Mouse (Mus musculus) neural tube, embryonic 14.5 days (tissue): ENCODE measurements at regions not wholly inside any gene's neighbourhood (a gene's known extent, or its start where the extent isn't known, plus 50 kb on each side); places are given as distances from the start of the nearest gene placed in this dataset.
"Not testable (repeated sequence)": the region's sequence is repeated elsewhere in the genome, so short reads cannot be mapped to it uniquely, and the experiment has no call there.

Source experiments
- ATAC-seq: fragments of 200-750 bp; cut with Nextera tagmentation; 2 replicates; pipeline ENCODE4 v1.8.0; 2017; ENCODE audit warnings: low read depth, mild to moderate bottlenecking, moderate TSS enrichment, moderate library complexity
- H3K27ac ChIP-seq: fragments of 300-500 bp; sonication (generic); 2 replicates; pipeline ENCODE4 v1.5.1; 2014; ENCODE audit warnings: low read depth, mild to moderate bottlenecking, control low read depth, low read length, moderate library complexity, mixed read lengths
- H3K27me3 ChIP-seq: fragments of 300-500 bp; sonication (generic); 2 replicates; pipeline ENCODE4 v1.6.1; 2014; ENCODE audit warnings: low read length; ENCODE audit not compliant: control insufficient read depth, insufficient read depth
- H3K36me3 ChIP-seq: fragments of 300-500 bp; sonication (generic); 2 replicates; pipeline ENCODE4 v1.6.1; 2014; ENCODE audit warnings: low read length, mixed read lengths; ENCODE audit not compliant: control insufficient read depth, insufficient read depth
- H3K4me1 ChIP-seq: fragments of 300-500 bp; sonication (generic); 2 replicates; pipeline ENCODE4 v1.6.1; 2014; ENCODE audit warnings: low read length; ENCODE audit not compliant: control insufficient read depth, insufficient read depth
- H3K4me2 ChIP-seq: fragments of 300-500 bp; sonication (generic); 2 replicates; pipeline ENCODE4 v1.6.1; 2014; ENCODE audit warnings: mild to moderate bottlenecking, low read depth, low read length, control low read depth
- H3K4me3 ChIP-seq: fragments of 300-500 bp; sonication (generic); 2 replicates; pipeline ENCODE4 v1.5.1; 2014; ENCODE audit warnings: low read depth, low read length, control low read depth, mixed read lengths
- H3K9ac ChIP-seq: fragments of 300-500 bp; sonication (generic); replicated peaks from 2 replicates; pipeline ENCODE4 v1.6.1; 2014; ENCODE audit warnings: low read depth, mild to moderate bottlenecking, control low read depth, low read length, mixed read lengths
- H3K9me3 ChIP-seq: fragments of 300-500 bp; sonication (generic); 2 replicates; pipeline ENCODE4 v1.6.1; 2016; ENCODE audit warnings: low read length; ENCODE audit not compliant: control insufficient read depth
- WGBS: fragments of 180-500 bp; shearing (Covaris S2); extraction: QIAGEN DNeasy Blood & Tissue Kit; methylation state at CpG from one replicate; pipeline ENCODE4 v1.1.7; 2014; 5-methylcytosine and 5-hydroxymethylcytosine counted together

DNA sequence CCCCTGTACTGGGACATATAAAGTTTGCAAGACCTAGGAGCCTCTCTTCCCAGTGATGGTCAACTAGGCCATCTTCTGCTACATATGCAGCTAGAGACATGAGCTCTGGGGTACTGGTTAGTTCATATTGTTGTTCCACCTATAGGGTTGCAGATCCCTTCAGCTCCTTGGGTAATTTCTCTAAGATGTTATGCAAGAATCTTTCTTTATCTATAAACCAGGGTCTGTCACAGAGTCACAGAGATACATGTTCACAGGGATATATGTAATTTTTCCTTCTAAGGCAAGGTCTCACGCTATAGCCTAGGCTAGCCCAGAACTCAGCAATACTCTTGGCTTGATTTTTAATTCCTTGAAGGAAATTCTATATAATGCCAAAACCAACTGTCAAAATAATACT, 56.9 kb downstream of the Zfp36l1 start:
- WGBS, result 94% methylated on average over 1 of the region's 1 CpGs
- not testable (repeated sequence) for H3K9ac ChIP-seq, H3K27ac ChIP-seq, H3K4me2 ChIP-seq, H3K4me1 ChIP-seq, H3K9me3 ChIP-seq, H3K4me3 ChIP-seq, H3K27me3 ChIP-seq, ATAC-seq, H3K36me3 ChIP-seq

- Histone ChIP-seq H3K36me3 (no peaks in the 10 kb centered on the region), H3K27me3 (no peaks in the 10 kb centered on the region), H3K4me3 (no peak overlapping the region), H3K4me2 (no peak overlapping the region), H3K4me1 (no peaks in the 10 kb centered on the region), H3K27ac (no peak overlapping the region), H3K9me3 (no peaks in the 10 kb centered on the region), H3K9ac (no peak overlapping the region)
- WGBS, result 9% methylated on average over 2 of the region's 2 CpGs
- ATAC-seq, result no peak
Observed at GRCm38 (mm10) chr12:80055394-80055793, 57.4 kb downstream of the Zfp36l1 start.

DNA sequence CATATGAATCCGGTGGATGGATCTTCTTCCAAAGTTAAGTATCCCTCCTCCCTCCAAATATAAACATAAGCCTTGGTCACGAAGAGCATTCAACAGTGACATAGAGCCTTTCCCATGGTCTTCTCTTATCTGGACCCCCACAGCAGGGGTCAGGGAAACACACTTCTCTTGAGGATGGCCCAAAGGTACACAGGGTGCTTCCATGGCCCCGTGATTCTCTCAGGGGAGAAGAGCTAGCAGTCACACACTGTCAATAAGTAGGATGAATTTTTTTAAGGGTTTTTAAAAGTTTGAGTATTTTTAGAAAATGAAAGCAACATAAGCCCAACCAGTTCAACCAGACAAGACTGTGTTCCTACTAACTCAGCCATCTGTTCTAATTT, 58.2 kb downstream of the Zfp36l1 start:
- ATAC-seq, result no peak
- H3K4me2 ChIP-seq, result no peak overlapping the region
- H3K9me3 ChIP-seq, result no peaks in the 10 kb centered on the region
- H3K9ac ChIP-seq, result no peak overlapping the region
- no peak overlapping the region for H3K27ac ChIP-seq
- H3K36me3 ChIP-seq, result no peaks in the 10 kb centered on the region
- H3K4me1 ChIP-seq, result no peaks in the 10 kb centered on the region
- 92% methylated on average over 3 of the region's 3 CpGs for WGBS
- no peak overlapping the region for H3K4me3 ChIP-seq
- H3K27me3 ChIP-seq, result no peaks in the 10 kb centered on the region

DNA sequence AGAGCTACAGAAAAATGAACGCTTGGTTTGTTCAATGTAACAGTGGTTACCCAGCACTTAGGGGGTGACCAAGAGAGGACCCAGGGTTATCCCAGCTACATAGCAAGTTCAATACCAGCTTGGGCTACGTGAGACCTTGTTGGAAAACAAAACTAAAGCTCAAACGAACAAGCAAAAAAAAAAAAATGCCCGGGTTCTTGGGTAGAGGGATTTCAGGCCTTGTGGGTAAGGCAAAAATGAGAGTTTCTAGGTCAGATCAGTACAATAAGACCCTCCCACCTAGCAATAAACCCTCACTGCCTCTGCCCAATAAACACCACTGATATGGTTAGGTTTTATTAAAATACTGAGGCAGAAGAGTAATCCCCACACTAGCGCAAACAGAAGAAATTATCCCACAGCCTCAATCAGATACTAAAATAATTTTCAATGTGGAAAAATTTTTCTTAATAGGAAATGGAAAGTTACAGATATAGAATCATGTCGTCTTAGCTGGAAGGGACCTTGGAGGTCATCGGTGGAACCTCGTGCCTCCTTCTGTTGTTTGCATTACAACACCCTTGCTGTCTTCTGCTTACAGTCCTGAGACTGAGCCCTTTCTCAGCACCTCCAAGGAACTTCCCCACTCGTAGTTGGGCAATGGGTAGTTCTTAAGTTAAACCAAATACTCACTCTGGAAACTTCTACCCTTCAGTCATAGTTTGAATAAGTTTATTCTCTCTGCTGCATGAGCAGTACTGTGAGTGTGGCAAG, 58.7 kb downstream of the Zfp36l1 start:
- Histone ChIP-seq H3K9me3 (no peaks in the 10 kb centered on the region), H3K4me1 (no peaks in the 10 kb centered on the region), H3K9ac (no peak overlapping the region), H3K27ac (no peak overlapping the region), H3K27me3 (no peaks in the 10 kb centered on the region), H3K36me3 (no peaks in the 10 kb centered on the region), H3K4me2 (no peak overlapping the region), H3K4me3 (no peak overlapping the region)
- ATAC-seq, result no peak
- 90% methylated on average over 9 of the region's 9 CpGs for WGBS

DNA sequence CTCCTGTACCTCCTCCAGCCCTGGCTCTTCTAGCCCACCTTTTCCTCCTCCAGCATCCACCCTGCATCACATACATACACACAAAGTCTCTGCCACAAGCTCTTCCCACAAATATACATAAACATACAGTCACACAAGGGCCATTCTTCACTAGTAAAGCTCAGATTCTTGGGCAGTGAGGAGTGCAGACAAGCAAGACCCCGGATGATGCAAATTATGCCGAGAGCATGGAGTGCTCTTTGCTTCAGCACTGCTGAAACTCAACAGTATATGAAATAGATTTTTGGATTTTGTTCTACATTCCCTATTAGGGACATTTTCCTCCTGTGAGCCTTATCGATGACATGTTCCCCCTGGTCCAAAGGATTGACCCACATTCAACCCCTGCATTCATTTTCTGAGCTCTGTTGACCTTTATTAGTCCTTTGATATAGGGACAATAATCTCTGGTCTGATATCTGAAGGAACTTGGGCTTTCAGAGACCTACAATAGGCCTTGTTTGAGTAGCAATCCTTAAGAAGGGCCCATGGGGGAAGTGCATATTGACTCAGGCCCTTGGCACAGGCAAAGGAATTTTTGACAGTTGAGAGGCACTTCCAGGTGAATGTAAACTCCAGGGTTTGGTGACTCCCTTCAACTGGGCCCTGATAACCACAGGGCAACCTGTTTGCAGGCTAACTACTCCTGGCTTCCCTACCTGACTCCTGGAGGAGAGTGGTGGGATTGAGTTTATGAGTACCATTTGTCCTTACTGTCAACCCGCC, 64.4 kb downstream of the Zfp36l1 start:
- Histone ChIP-seq H3K9me3 (no peaks in the 10 kb centered on the region), H3K9ac (no peak overlapping the region), H3K27ac (no peak overlapping the region), H3K4me2 (no peak overlapping the region), H3K27me3 (no peaks in the 10 kb centered on the region), H3K4me3 (no peak overlapping the region), H3K4me1 (no peaks in the 10 kb centered on the region), H3K36me3 (no peaks in the 10 kb centered on the region)
- WGBS, result 92% methylated on average over 4 of the region's 4 CpGs
- no peak for ATAC-seq

- no peaks in the 10 kb centered on the region for H3K27me3 ChIP-seq
- H3K4me2 ChIP-seq, result no peak overlapping the region
- H3K9ac ChIP-seq, result no peak overlapping the region
- no peak overlapping the region for H3K27ac ChIP-seq
- no peaks in the 10 kb centered on the region for H3K36me3 ChIP-seq
- no peak for ATAC-seq
- 80% methylated on average over 6 of the region's 6 CpGs for WGBS
- H3K9me3 ChIP-seq, result no peaks in the 10 kb centered on the region
- no peaks in the 10 kb centered on the region for H3K4me1 ChIP-seq
- no peak overlapping the region for H3K4me3 ChIP-seq
Observed at GRCm38 (mm10) chr12:80046625-80047303, 66.0 kb downstream of the Zfp36l1 start.

DNA sequence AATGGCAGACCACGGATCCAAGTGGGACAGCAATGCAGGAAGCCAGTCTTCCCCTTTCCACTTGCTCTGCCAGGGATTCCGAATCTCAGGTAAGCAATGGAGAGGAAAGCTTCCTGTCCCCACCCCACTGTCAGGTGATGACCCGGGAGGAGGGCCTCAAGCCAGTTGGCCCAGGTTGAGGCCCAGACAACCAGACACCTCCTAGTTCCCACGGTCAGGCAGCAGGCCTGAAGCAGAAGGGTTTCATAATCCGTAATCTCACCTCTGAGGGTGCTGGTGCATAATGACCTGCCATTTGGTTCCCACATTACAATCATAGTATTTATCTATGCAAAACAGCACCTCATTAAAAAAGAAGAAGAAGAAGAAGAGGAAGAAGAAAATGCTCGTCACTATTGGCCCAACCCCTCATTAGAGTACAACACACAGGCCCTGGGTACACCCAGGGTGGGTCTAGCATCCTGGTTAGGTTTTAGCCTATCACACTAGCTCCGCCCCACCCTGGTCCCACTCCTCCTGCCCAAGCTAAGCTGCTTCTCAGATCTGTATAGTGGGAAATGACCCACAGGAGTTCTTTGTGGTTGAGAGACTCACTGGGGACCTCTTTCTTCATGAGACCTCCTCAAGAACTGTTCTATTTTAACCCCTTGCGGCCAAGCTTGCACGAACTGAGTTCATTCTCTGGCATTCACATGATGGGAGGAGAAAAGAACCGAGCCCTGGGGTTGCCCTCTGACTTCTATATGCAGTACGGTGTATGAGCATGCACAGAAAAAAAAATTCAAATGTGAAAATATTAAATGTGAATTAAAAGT, 71.1 kb downstream of the Zfp36l1 start:
- Histone ChIP-seq H3K4me3 (no peak overlapping the region), H3K4me1 (no peaks in the 10 kb centered on the region), H3K27ac (no peak overlapping the region), H3K9ac (no peak overlapping the region), H3K9me3 (no peaks in the 10 kb centered on the region), H3K4me2 (no peak overlapping the region), H3K36me3 (no peaks in the 10 kb centered on the region), H3K27me3 (no peaks in the 10 kb centered on the region)
- no peak for ATAC-seq
- 84% methylated on average over 11 of the region's 11 CpGs for WGBS

GRCm38 (mm10) chr12:80041012-80041411, 71.8 kb downstream of the Zfp36l1 start:
- Histone ChIP-seq H3K4me2 (no peak overlapping the region), H3K9me3 (no peaks in the 10 kb centered on the region), H3K27ac (no peak overlapping the region), H3K27me3 (no peaks in the 10 kb centered on the region), H3K36me3 (no peaks in the 10 kb centered on the region), H3K4me1 (no peaks in the 10 kb centered on the region), H3K9ac (no peak overlapping the region), H3K4me3 (no peak overlapping the region)
- WGBS, result 79% methylated on average over 6 of the region's 6 CpGs
- no peak for ATAC-seq
